Comparison of ENCODE assay signal across 8 mouse cellular contexts in the genomic region with DNA sequence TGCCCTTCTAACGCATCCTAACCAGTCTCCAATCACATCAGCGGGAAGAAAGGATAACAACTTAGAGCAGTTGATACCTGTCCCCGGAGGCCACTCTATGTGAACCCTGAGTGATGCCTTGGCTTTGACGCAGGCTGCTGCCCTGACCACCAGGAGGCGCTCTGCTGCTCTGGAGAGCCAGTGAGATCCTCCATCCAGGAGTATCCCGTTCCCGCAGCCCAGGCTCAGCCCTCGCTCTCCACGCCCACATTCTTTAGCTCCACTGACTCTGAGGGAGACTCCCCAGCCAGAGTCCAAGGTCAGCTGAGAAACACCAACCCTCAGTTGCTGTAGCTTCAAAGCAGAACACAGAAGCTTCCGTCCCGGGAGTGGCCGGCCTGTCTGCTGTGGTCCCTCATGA.
DNase-seq lines count a peak whose midpoint lies in the region; ATAC-seq and TF ChIP-seq lines count a peak whose summit lies in the region.

No protein-coding gene starts in this region.

- TF ChIP-seq EP300 in liver, embryonic 14.5 days (IDR thresholded peaks at IDR 0.05; ENCODE audit: low read depth): no peak

- TF ChIP-seq CTCF in embryonic fibroblast, embryonic 13.5 days (IDR thresholded peaks at IDR 0.05; ENCODE audit: borderline replicate concordance, insufficient read depth, low read length): peak; percentile 48; the same call in 1 of the 2 replicates
- TF ChIP-seq CTCF in liver, embryonic 14.5 days (IDR thresholded peaks at IDR 0.05; ENCODE audit: low read depth): peak; percentile 55

- 13% methylated on average over 12 of the region's 12 CpGs for WGBS in liver, embryonic 14.5 days (ENCODE audit: insufficient replicate concordance)

- no peaks in the 10 kb centered on the region for H3K4me1 ChIP-seq in embryonic fibroblast, embryonic 13.5 days (ENCODE audit: control insufficient read depth, insufficient read depth, low read length)
- no peaks in the 10 kb centered on the region for H3K4me1 ChIP-seq in liver, embryonic 14.5 days (replicated peaks; ENCODE audit: control insufficient read depth in 2 of 2, insufficient read depth in 2 of 2, low read length in 1 of 2)

- H3K4me2 ChIP-seq in liver, embryonic 14.5 days (ENCODE audit: low read depth): no peak overlapping the region

- H3K9me3 ChIP-seq in liver, embryonic 14.5 days (ENCODE audit: control insufficient read depth, low read length): no peaks in the 10 kb centered on the region; the same call in 1 of the 2 replicates

- no peak for ATAC-seq in liver, embryonic 14.5 days (ENCODE audit: insufficient read depth)

- TF ChIP-seq POLR2A in embryonic fibroblast, embryonic 13.5 days (IDR thresholded peaks at IDR 0.05; ENCODE audit: low read depth, low read length): no peak

- H3K27me3 ChIP-seq in liver, embryonic 14.5 days (ENCODE audit: control insufficient read depth, insufficient read depth, low read length): no peaks in the 10 kb centered on the region

- no peak overlapping the region for H3K27ac ChIP-seq in embryonic fibroblast, embryonic 13.5 days (ENCODE audit: insufficient read depth, low read length)
- no peak overlapping the region for H3K27ac ChIP-seq in liver, embryonic 14.5 days

- DNase-seq in layer of hippocampus, adult 11-12 months (ENCODE audit: low spot score): peak; percentile 58
- no peak for DNase-seq in layer of hippocampus, adult 9-10 months (ENCODE audit: low spot score)
- peak; percentile 26 for DNase-seq in adrenal gland, adult 2 months
- peak; percentile 36 for DNase-seq in kidney, adult 11 months
- DNase-seq in liver, embryonic 14.5 days (ENCODE audit: low read depth in 3 of 3, low spot score in 3 of 3): peak in 1 of 3 experiments; percentile 2
- DNase-seq in right cerebral cortex, postnatal 14 days: peak; percentile 63
- no peak for DNase-seq in spleen, adult 18-20 months

- no peak overlapping the region for H3K4me3 ChIP-seq in embryonic fibroblast, embryonic 13.5 days (ENCODE audit: insufficient read depth, low read length)
- no peak overlapping the region for H3K4me3 ChIP-seq in liver, embryonic 14.5 days (ENCODE audit: insufficient read depth in 1 of 2, low read depth in 2 of 2, low read length in 2 of 2)

- H3K9ac ChIP-seq in liver, embryonic 14.5 days (replicated peaks): no peak overlapping the region

- H3K36me3 ChIP-seq in liver, embryonic 14.5 days (replicated peaks; ENCODE audit: control insufficient read depth, insufficient read depth, low read depth): no peaks in the 10 kb centered on the region

Comparison
In these comparisons a context has a peak if more than half of its experiments do, and no peak if none do; other contexts are left out.
1. DNase-seq: peak in layer of hippocampus, adult 11-12 months (single experiment), adrenal gland, adult 2 months (single experiment), kidney, adult 11 months (single experiment) and right cerebral cortex, postnatal 14 days (single experiment); none in layer of hippocampus, adult 9-10 months (single experiment) and spleen, adult 18-20 months (0 of 2).